Mouse (Mus musculus) limb, embryonic 11.5 days (tissue): ENCODE measurements around the gene Tpst2. TPM values are rescaled to one million over a fixed set of nuclear protein-coding genes. Genes with fewer than 3 reads are reported as not detected.

Experiments
- polyA plus RNA-seq: library from polyadenylated mRNA; unstranded; fragments of >200 nt; fragmentation: Nextera tagmentation; extraction: Ambion mirVana; gene quantifications from 2 replicates; pipeline ENCODE4 v1.2.1, GENCODE M21; 2014

The Tpst2 gene
- polyA plus RNA-seq, 1 experiment from 2014 or later: 31.1 TPM

Other genes starting within 250 kb of the Tpst2 start
- 0.20 and 0.61 TPM in 2 replicates for gene Cryba4, start 24.2 kb upstream of the Tpst2 start, polyA plus RNA-seq
- 0.20 TPM in 1 of 2 replicates, not detected in the other for gene Crybb1, start 20.9 kb upstream of the Tpst2 start, polyA plus RNA-seq
- gene Tfip11, start 49.7 kb downstream of the Tpst2 start, polyA plus RNA-seq: 27.3 and 29.4 TPM in 2 replicates
- gene Srrd, start 66.3 kb downstream of the Tpst2 start, polyA plus RNA-seq: 56.0 and 57.0 TPM in 2 replicates
- gene Hps4, start 66.4 kb downstream of the Tpst2 start, polyA plus RNA-seq: 36.6 and 38.4 TPM in 2 replicates
- gene Gm6583, start 79.3 kb downstream of the Tpst2 start, polyA plus RNA-seq: 0.12 and 0.27 TPM in 2 replicates
- gene Asphd2, start 118.2 kb downstream of the Tpst2 start, polyA plus RNA-seq: 26.1 and 27.1 TPM in 2 replicates
- not detected in 2 replicates for gene Gm6588, start 172.7 kb downstream of the Tpst2 start, polyA plus RNA-seq